Mouse (Mus musculus) NIH3T3 (cell line): ENCODE measurements around the gene Srd5a2.
"Not testable (repeated sequence)": the region's sequence is repeated elsewhere in the genome, so short reads cannot be mapped to it uniquely, and the experiment has no call there.

ENCODE experiments used
- DNase-seq: peaks from one replicate; pipeline ENCODE4 v3.0.0-alpha.2; 2012; ENCODE audit warnings: low read depth

The Srd5a2 gene

GRCm38 (mm10) chr17:74047210-74048082 is at the start of gene Srd5a2:
Gene Srd5a2 (minus strand): TSS chr17:74047916.
- DNase-seq, result no peak

DNA sequence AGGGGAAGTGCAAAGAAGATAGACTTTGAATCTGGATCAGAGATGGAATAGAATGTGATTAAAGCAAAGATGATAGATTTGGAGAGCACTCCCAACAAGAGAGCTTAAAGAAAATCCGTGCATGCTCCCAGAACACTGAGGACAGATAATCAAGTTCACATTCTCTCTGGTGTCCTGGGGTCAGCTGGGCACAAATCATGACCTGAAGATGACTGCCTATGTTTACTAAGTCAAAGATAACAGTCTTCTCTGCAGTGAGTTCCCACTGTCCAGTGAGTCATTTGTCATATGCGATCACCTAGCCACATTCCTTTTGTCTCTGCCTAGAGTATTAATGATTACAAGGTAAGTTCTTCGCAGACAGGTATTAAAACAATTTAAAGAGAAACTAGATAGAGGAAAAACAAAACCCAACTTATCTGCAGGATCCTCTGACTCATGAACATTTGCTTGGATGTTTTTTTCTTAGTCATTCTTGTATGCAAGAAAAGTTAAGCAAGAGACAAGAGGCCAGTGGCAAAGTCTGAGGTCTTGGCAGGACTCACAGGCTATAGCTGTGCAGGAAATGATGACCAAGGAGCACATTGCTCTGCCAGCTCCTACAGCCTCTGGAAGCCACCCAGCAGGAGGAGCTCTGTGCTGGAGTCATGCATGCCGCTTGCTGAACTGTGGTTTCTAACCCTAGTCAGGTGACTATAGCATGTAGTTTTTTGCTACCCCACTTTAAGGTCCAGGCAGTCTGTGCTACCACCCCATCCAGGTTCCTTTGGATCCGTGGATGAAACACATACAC is 41.4 kb upstream of the Srd5a2 start:
- DNase-seq, result peak; percentile 98

DNA sequence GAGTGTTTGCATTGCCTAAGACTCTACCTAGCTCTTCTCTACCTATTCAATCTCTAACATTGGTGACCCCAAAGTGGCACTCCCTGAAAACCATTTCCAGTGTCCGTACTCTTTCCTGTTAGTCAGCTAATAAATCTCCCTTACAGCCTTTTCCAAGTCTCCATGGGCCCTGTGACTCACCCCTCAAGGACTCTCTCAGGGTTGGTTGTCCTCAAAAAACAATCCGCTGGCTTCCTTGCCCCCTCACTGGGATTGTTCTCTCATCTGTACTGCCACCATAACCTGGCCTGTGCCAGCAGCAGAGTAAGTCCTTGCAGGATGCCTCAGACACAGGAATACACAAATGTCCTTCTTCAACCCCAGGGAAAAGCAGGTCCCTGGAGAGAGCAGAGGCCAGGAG is 40.3 kb upstream of the Srd5a2 start:
- DNase-seq, result peak; percentile 65

DNA sequence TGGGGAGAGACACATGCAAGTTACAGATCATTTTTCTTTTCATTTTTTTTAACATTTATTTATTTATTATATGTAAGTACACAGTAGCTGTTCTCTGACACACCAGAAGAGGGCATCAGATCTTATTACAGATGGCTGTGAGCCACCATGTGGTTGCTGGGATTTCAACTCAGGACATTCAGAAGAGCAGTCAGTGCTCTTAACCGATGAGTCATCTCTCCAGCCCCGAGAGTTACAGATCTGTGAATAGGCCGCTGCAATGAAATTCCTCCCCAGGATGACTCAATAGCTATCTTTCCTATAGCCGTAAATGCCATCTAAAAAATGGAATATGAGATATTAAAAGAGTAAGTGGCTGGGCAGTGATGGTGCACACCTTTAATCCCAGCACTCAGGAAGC is 35.7 kb upstream of the Srd5a2 start:
- DNase-seq, result peak; percentile 87

GRCm38 (mm10) chr17:74080076-74080615 is 32.4 kb upstream of the Srd5a2 start:
- peak; percentile 54 for DNase-seq

GRCm38 (mm10) chr17:74078776-74079495 is 31.2 kb upstream of the Srd5a2 start:
- DNase-seq, result no peak

- not testable (repeated sequence) for DNase-seq
Observed at GRCm38 (mm10) chr17:74073067-74073466, 25.4 kb upstream of the Srd5a2 start.

DNA sequence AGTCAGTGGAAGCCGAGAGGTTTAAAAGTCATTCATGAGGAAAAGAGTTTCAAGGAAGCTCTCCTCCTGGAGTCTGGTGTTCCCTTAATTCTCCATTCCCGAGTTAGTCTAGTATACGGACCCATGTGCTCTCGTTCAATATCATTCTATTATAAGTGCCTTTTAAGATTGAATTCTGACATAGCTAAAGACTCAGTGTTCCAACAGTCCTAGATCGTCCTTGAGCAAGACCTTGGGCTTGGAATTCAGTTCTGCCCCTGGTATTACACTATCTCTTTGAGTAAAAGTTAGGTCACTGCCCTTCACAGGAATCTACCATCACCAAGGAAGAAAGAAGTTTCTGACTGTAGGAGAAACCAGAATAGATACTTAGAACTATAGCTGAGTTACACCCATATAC is 15.0 kb upstream of the Srd5a2 start:
- not testable (repeated sequence) for DNase-seq

- no peak for DNase-seq
Observed at GRCm38 (mm10) chr17:74048229-74048816, 607 bp upstream of the Srd5a2 start.

DNA sequence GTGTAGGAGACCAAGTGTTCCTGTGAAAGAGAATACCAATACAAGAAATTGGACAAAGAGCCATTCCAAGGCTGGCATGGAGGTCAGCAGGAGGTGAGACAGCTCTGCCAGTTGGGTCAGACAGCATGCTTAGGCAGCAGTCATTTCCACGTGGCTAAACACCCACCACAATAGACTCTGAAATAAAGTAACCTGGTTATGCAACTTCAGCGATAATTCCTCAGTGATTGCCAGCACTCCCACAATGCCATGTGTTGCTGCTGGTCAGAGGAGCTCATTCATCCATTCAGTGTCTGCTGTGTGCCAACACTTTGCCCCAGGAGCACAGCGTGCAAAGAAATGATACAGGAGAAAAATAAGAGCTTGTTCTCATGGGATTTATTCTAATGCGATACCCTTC is 4.0 kb downstream of the Srd5a2 start:
- peak; percentile 38 for DNase-seq

- DNase-seq, result peak; percentile 96
Observed at GRCm38 (mm10) chr17:74020526-74021203, 27.1 kb downstream of the Srd5a2 start.

DNA sequence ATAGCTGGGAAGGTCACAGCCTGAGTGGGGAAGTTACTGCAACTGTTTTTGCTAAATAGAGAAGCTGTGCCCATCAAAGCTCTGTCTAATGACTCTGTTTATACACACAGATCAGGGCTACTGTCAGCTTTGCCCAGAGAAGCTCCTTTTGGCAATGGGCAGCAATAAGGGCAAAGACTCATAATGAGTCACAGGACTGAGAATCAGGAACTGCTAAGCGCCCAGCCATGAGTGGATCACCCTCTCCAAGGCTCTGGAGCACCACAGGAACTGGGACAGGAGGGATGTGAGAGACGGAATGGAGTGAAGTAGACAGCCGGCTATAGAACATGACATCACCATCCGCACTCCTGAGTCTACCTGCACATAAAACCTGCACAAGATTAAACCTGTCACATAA is 29.4 kb downstream of the Srd5a2 start:
- peak; percentile 36 for DNase-seq

GRCm38 (mm10) chr17:74017649-74018048 is 30.1 kb downstream of the Srd5a2 start:
- peak; percentile 38 for DNase-seq

DNA sequence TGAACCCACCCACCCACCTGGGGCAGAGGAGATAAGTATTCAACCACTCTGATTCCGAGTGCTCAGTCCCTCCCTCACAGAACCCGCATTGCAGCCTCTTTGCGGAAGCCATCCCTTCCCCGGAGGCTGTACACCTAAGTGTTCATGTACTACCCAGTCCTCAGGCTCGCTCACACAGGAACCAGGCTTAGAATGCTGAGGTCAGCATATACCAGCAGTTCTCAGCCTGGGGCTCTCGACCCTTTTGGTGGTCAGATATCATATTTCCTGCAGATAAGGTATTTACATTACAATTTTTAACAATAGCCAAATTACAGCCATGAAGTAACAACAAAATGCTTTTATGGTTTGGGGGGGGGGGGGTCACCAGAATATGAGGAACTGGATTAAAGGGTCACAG is 32.6 kb downstream of the Srd5a2 start:
- no peak for DNase-seq

DNA sequence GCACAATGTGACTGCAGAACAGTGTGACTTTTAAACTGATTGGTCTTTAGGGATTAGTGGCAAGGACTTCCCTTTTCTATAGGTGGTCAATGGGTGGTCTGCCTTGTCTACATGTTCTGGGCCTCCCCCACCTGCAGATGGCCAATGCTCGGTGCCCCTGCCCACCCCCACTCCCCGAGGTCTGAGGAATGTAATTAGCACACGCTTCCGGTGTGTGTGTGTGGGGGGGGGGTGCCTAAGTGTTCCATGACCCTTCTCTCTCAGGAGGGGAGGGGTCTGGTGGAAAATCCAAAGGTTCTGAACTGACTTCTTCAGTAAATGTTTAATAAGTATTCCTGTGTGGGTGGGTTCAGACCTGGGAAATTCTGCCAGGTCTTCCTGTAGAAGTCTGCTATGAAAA is 39.0 kb downstream of the Srd5a2 start:
- DNase-seq, result no peak

DNA sequence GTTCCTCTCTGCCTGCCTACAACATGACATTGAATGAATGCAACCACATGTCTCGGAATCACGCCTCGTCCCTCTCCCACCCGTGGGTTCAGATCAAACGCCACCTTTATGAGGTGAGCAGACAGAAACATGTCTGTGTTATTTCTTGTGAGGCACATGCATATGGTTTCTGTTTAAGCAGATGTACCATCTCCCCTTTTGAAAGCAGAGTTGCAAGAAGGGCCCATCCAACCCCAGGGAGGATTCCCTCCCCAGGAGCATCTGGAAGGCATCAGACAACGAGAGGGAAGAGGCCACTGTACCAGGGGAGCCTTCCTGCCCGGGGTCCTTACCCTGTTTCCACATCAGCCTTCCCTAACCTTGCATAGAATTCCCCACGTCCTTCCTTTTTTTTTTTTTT is 40.7 kb downstream of the Srd5a2 start:
- DNase-seq, result no peak

GRCm38 (mm10) chr17:74002396-74002795 is 45.3 kb downstream of the Srd5a2 start:
- no peak for DNase-seq

DNA sequence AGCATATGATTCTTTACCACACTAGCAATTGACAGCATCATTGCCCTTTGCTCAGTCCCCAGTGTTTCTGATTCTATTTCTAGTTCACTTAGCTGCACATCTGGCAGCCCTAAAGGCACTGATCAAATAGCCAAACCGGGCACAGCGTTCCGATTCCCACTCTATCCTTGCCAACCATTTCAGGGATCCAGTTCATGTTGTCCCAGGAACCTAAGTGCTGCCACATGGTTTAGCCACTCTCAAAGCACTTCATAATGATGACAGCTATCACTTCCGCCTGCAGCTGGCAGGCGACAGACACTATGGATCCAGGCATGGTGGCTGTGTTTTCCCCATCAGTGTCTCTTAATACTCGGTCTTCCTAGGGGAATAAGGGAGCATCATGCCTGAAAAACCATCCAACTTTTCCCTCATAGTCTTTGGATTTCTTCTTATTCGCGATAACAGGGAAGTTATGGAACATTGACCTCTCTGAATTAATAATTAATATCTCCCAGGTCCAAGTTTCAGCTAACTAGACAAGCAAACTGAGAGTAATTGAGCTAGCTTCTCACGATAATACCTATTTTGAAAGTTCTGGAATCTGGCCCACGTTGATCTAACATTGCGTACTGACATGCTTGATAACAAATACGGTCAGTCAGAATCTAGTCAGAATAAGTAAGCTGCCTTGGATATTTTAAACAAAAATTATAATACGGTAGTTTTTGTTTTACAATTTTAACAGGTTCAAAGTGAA is 51.6 kb downstream of the Srd5a2 start:
- no peak for DNase-seq

DNA sequence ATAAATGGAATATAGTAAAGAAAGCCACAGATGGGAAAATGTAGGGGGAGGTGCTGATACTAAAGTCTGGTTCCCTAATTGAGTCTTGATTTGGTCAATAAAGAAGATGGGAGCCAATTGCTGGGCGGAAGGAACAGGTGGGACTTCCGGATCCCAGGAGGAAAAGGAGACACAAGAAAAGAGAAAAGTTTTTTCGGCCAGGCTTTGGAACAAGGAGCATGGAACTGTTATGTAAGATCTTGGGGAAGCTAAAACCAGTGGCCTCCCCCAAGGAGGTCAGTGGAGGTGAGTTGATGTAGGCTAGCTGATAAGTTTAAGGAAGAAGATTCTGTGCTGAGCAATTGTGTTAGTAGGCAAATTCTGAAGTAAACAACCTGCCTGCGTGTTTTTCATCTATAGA is 56.5 kb downstream of the Srd5a2 start:
- no peak for DNase-seq

- no peak for DNase-seq
Observed at GRCm38 (mm10) chr17:73986571-73986970, 61.1 kb downstream of the Srd5a2 start.
